Mouse (Mus musculus) limb, embryonic 10.5 days (tissue): ENCODE results near the gene Baz1b. TPM values are rescaled to one million over a fixed set of nuclear protein-coding genes. Genes with fewer than 3 reads are reported as not detected.
"Not testable (repeated sequence)": the region's sequence is repeated elsewhere in the genome, so short reads cannot be mapped to it uniquely, and the experiment has no call there.

Source experiments
- DNase-seq: peaks from one replicate; pipeline ENCODE4 v3.0.0-alpha.2; 2017; ENCODE audit warnings: low spot score
- H3K27ac ChIP-seq: fragments of 300-500 bp; sonication (generic); 2 replicates; pipeline ENCODE4 v1.5.1; 2016; ENCODE audit warnings: mild to moderate bottlenecking
- H3K27me3 ChIP-seq: fragments of 300-500 bp; sonication (generic); 2 replicates; pipeline ENCODE4 v1.6.1; 2016; ENCODE audit warnings: low read depth, mild to moderate bottlenecking; ENCODE audit not compliant: poor library complexity, severe bottlenecking
- H3K36me3 ChIP-seq: fragments of 300-500 bp; sonication (generic); 2 replicates; pipeline ENCODE4 v1.6.1; 2016; ENCODE audit warnings: mild to moderate bottlenecking, moderate library complexity
- H3K4me1 ChIP-seq: fragments of 300-500 bp; sonication (generic); 2 replicates; pipeline ENCODE4 v1.6.1; 2016
- H3K4me3 ChIP-seq: fragments of 300-500 bp; sonication (generic); 2 replicates; pipeline ENCODE4 v1.5.1; 2016; ENCODE audit warnings: mild to moderate bottlenecking, moderate library complexity
- H3K9me3 ChIP-seq: fragments of 300-500 bp; sonication (generic); replicated peaks from 2 replicates; pipeline ENCODE4 v1.6.1; 2016; ENCODE audit warnings: mild to moderate bottlenecking
- WGBS: fragments of 180-500 bp; shearing (Covaris S2); methylation state at CpG from one replicate; pipeline ENCODE4 v1.1.7; 2016; 5-methylcytosine and 5-hydroxymethylcytosine counted together
- polyA plus RNA-seq: library from polyadenylated mRNA; unstranded; fragments of >200 nt; fragmentation: Nextera tagmentation; extraction: Ambion mirVana; gene quantifications from 2 replicates; pipeline ENCODE4 v1.2.1, GENCODE M21; 2016

Baz1b gene
- polyA plus RNA-seq, 1 experiment from 2014 or later: 68.3 TPM

- Histone ChIP-seq H3K4me3 (no peak overlapping the region), H3K36me3 (peaks cover 100% of the 10 kb centered on the region), H3K27ac (no peak overlapping the region), H3K9me3 (no peaks in the 10 kb centered on the region), H3K4me1 (no peaks in the 10 kb centered on the region), H3K27me3 (no peaks in the 10 kb centered on the region)
- no peak for DNase-seq
Measured at GRCm38 (mm10) chr5:135220941-135221340, 33.9 kb downstream of the Baz1b start.

DNA sequence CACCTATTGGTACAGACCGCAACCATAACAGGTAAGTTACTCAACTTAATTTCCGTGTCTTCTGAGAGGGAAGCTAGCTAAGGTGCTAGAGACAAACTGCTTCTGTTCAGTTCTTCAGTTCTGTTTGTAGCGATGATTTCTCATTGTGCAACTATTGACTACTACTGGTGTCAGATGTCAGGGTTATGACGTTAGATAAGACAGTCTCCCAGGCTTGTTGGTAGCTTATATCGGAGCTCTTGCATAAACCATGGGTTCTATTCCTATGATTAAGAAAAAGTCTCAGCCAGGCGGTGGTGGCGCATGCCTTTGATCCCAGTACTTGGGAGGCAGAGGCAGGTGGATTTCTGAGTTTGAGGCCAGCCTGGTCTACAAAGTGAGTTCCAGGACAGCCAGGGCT lies 35.0 kb downstream of the Baz1b start:
- Histone ChIP-seq H3K36me3 (peaks cover 100% of the 10 kb centered on the region), H3K4me1 (no peaks in the 10 kb centered on the region), H3K27ac (no peak overlapping the region), H3K4me3 (no peak overlapping the region), H3K9me3 (no peaks in the 10 kb centered on the region), H3K27me3 (no peaks in the 10 kb centered on the region)
- 97% methylated on average over 7 of the region's 7 CpGs for WGBS
- no peak for DNase-seq

GRCm38 (mm10) chr5:135224169-135224568 lies 37.1 kb downstream of the Baz1b start:
- H3K27me3 ChIP-seq: no peaks in the 10 kb centered on the region
- no peak overlapping the region for H3K27ac ChIP-seq
- peaks cover 100% of the 10 kb centered on the region for H3K36me3 ChIP-seq
- H3K4me3 ChIP-seq: no peak overlapping the region
- H3K9me3 ChIP-seq: no peaks in the 10 kb centered on the region
- H3K4me1 ChIP-seq: no peaks in the 10 kb centered on the region
- 95% methylated on average over 3 of the region's 3 CpGs for WGBS
- no peak for DNase-seq

DNA sequence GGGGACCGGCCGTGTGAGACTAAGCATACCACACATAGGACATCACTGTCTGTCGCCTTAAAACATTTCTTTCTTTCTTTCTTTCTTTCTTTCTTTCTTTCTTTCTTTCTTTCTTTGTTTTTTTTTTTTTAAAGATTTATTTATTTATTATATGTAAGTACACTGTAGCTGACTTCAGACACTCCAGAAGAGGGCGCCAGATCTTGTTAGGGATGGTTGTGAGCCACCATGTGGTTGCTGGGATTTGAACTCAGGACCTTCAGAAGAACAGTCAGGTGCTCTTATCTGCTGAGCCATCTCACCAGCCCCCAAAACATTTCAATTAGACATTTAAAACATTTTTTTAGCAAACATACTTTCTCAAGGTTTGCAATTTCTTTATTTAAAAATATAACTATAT lies 38.8 kb downstream of the Baz1b start:
- not testable (repeated sequence) for H3K27me3 ChIP-seq, H3K4me3 ChIP-seq, H3K27ac ChIP-seq, DNase-seq, H3K9me3 ChIP-seq, H3K4me1 ChIP-seq
- 94% methylated on average over 4 of the region's 4 CpGs for WGBS
- H3K36me3 ChIP-seq: peaks cover 98% of the 10 kb centered on the region

DNA sequence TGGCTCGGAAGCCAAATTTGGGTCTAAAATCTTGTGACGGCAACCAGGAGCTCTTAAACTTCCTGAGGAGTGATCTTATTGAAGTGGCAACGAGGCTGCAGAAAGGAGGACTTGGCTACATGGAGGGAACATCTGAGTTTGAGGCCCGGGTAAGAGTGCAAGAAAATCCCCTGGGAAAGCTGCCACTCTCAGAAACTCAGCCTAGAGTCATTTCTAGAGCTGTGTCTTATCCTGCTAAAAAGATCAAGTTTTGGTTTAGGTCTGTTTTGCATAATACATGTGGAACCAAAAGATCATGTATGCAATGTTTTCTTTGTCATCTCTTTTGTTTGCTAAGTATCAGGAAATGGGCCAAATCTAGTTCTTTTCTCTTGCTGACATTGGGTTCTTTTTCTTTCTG lies 43.1 kb downstream of the Baz1b start:
- Histone ChIP-seq H3K9me3 (no peaks in the 10 kb centered on the region), H3K27ac (no peak overlapping the region), H3K4me1 (no peaks in the 10 kb centered on the region), H3K36me3 (peaks cover 97% of the 10 kb centered on the region), H3K4me3 (no peak overlapping the region), H3K27me3 (no peaks in the 10 kb centered on the region)
- WGBS: 90% methylated on average over 4 of the region's 4 CpGs
- no peak for DNase-seq

DNA sequence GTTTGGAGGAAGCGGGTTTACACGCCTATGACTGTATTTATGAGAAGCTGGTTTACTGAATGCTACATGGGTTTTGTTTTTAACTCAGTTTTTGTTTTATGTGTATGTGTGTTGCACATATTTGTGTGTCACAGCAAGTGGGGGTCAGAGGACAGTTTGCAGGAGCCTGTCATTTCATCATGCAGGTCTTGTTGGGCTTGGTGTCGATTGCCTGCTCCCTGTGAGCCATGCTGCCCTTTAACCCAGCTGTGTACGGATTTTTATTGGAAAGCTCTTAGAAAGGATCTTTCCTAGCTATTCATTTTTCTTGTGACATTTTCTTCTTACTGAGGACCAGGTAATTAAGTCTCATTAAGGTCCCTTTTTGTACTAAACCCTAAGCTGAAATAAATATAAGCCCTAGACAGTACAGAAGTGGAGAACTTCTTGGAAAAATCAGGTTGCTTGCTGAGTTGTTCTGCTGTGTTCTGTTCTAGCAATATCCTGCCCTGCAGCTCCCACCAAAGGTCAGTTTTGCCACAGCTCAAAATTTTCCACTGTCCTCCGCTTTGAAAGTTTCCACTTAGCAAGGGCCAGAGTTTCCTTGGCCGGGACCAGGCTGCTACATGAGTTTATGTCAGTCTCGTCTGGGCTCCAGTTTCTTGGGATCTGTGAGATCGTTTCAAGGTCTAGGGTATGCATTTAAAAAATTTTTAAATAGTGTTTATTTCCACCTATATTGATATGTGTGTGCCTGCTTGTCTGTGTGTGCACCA lies 46.3 kb downstream of the Baz1b start:
- WGBS: 92% methylated on average over 8 of the region's 8 CpGs
- no peaks in the 10 kb centered on the region for H3K4me1 ChIP-seq
- no peaks in the 10 kb centered on the region for H3K9me3 ChIP-seq
- H3K4me3 ChIP-seq: no peak overlapping the region
- H3K27ac ChIP-seq: no peak overlapping the region
- H3K27me3 ChIP-seq: no peaks in the 10 kb centered on the region
- no peak for DNase-seq
- H3K36me3 ChIP-seq: peaks cover 97% of the 10 kb centered on the region

DNA sequence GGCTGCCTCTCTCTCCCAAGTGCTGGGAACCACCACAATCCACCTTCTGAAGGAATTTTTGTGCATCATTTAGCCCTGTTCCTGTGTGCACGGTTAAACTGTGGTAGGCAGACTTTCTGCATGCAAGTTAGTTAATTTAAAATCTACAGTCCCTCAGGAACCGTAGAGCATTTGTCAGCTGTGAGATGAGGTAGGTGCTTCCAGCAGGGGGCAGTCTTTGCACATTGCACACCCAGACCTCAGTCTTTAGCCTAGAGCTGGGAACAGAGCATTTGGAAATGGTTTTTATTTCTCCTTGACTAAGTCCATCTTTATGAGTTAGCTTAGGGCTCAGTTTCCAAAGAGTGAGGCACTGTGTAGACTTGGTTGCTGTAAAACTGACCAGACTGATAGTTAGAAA lies 49.5 kb downstream of the Baz1b start:
- 58% methylated on average over 2 of the region's 2 CpGs for WGBS
- Histone ChIP-seq H3K4me1 (no peaks in the 10 kb centered on the region), H3K9me3 (no peaks in the 10 kb centered on the region), H3K27me3 (no peaks in the 10 kb centered on the region), H3K4me3 (no peak overlapping the region), H3K27ac (no peak overlapping the region), H3K36me3 (peaks cover 100% of the 10 kb centered on the region)
- peak; percentile 72 for DNase-seq

- H3K27me3 ChIP-seq: no peaks in the 10 kb centered on the region
- no peak overlapping the region for H3K27ac ChIP-seq
- no peak for DNase-seq
- H3K4me1 ChIP-seq: no peaks in the 10 kb centered on the region
- H3K9me3 ChIP-seq: no peaks in the 10 kb centered on the region
- H3K36me3 ChIP-seq: peaks cover 100% of the 10 kb centered on the region
- no peak overlapping the region for H3K4me3 ChIP-seq
- 83% methylated on average over 2 of the region's 2 CpGs for WGBS
Measured at GRCm38 (mm10) chr5:135238832-135239231, 51.8 kb downstream of the Baz1b start.

GRCm38 (mm10) chr5:135241474-135241873 lies 54.4 kb downstream of the Baz1b start:
- Histone ChIP-seq H3K9me3 (no peaks in the 10 kb centered on the region), H3K4me3 (no peak overlapping the region), H3K27me3 (no peaks in the 10 kb centered on the region), H3K36me3 (peaks cover 100% of the 10 kb centered on the region), H3K27ac (no peak overlapping the region), H3K4me1 (no peaks in the 10 kb centered on the region)
- 85% methylated on average over 1 of the region's 1 CpGs for WGBS
- DNase-seq: no peak

DNA sequence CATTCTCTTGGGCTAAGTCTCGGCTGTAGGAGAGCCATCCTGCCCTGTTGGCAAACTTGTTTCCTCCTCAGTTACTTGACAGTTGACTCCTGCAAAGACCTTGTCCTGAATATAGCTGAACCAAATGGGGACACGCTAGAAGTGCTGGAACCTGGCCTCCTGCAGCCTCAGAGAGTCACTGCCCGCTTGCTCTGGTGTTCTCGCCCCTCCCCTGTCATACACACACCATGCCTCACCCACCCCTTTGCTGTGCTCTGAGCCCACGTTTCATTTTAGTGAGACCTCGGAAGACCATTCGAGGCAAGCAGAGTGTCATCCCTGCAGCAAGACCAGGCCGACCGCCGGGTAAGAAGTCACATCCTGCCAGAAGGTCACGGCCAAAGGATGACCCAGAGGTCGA lies 55.1 kb downstream of the Baz1b start:
- 88% methylated on average over 12 of the region's 12 CpGs for WGBS

DNA sequence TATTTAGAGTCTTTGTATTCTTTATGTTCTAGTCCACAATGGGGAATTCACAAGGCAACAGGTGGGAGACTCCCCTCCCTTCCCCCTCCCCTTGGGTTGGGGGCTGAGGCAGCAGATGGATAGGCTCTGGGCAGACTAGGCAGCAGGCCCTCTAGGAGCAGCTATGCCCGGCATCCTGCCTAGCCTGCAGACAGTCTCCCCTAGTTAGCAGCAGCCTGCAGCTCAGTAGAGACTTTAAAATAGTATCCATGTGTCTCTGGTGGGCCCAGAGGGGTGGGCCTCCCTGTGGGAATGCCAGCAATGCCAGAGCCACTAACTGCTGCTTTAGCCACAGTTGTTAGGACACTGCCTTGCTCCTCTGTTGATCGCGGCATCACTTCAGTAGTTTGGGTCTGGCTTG lies 55.5 kb downstream of the Baz1b start:
- no peak for DNase-seq
- no peaks in the 10 kb centered on the region for H3K4me1 ChIP-seq
- WGBS: 94% methylated on average over 3 of the region's 3 CpGs
- no peak overlapping the region for H3K4me3 ChIP-seq
- H3K36me3 ChIP-seq: peaks cover 98% of the 10 kb centered on the region
- H3K27ac ChIP-seq: no peak overlapping the region
- no peaks in the 10 kb centered on the region for H3K9me3 ChIP-seq
- peaks cover 4% of the 10 kb centered on the region for H3K27me3 ChIP-seq

More for the DNA sequence above, 55.1 kb downstream of the Baz1b start:
- Histone ChIP-seq H3K36me3 (peaks cover 99% of the 10 kb centered on the region), H3K9me3 (no peaks in the 10 kb centered on the region), H3K4me1 (no peaks in the 10 kb centered on the region), H3K27me3 (no peaks in the 10 kb centered on the region), H3K27ac (no peak overlapping the region), H3K4me3 (no peak overlapping the region)
- no peak for DNase-seq

DNA sequence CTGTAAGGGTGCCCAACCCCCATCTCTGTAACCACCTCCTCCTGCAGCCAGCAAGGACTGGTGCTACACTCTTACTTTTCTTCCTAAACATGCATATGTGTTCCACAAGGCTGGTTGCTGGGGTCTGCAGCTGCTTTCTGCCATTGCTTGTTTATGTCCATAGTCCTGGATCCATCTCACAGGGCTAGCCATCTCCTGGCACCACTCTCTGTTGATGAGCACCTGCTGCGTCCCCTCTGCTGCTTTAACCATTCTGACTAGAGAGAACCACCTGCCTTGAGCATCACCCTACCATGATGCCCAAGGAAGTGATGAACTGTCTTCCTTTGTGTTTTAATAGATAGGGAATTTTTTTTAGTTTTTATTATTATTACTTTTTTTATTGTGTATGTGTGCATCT lies 56.1 kb downstream of the Baz1b start:
- DNase-seq: no peak
- H3K27ac ChIP-seq: no peak overlapping the region
- 97% methylated on average over 1 of the region's 1 CpGs for WGBS
- H3K36me3 ChIP-seq: peaks cover 92% of the 10 kb centered on the region
- H3K9me3 ChIP-seq: no peaks in the 10 kb centered on the region
- H3K4me1 ChIP-seq: no peaks in the 10 kb centered on the region
- no peak overlapping the region for H3K4me3 ChIP-seq
- H3K27me3 ChIP-seq: peaks cover 10% of the 10 kb centered on the region

DNA sequence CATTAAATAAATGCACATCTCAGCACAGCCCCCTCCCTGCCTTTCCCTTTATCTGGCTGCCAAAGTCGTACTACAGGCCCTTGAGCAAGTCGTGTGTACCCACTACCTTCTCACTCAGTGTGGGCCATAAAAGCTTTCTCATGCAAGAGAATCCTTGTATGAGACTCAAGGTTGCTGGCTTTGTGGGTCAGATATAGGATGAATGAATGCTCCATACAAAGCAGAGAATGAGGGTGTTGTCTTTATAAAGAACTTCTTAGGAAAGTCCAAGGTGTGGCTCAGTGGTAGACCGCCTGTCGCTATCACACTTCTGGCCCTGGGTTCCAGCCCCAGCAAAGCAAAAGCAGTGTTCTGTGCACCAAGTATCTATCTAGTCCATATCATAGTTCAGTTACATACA lies 59.5 kb downstream of the Baz1b start:
- Histone ChIP-seq H3K36me3 (peaks cover 59% of the 10 kb centered on the region), H3K27me3 (peaks cover 39% of the 10 kb centered on the region), H3K4me1 (peaks cover 20% of the 10 kb centered on the region), H3K4me3 (no peak overlapping the region), H3K9me3 (no peaks in the 10 kb centered on the region), H3K27ac (no peak overlapping the region)
- WGBS: 79% methylated on average over 4 of the region's 4 CpGs
- DNase-seq: no peak

DNA sequence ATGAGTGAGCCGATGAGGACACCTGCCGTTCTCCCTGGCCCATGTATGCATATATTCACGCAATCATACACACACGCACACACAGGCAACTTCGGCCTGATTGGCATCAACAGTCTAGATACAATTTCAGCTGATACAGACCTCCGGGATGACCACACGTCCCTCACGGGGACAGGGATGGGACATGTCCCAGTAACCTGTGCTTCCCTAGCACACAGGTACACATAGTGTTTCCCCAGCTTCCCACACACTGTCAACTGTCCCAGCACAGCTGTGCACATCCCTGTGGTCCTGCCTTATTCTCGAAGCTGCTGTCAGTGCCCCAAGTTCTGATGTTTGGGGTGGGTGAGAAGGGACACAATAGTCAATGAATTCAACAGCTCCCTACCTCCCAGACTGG lies 60.3 kb downstream of the Baz1b start:
- no peak overlapping the region for H3K4me3 ChIP-seq
- no peak for DNase-seq
- no peaks in the 10 kb centered on the region for H3K9me3 ChIP-seq
- H3K4me1 ChIP-seq: peaks cover 20% of the 10 kb centered on the region
- H3K27me3 ChIP-seq: peaks cover 44% of the 10 kb centered on the region
- WGBS: 80% methylated on average over 9 of the region's 9 CpGs
- H3K27ac ChIP-seq: no peak overlapping the region
- peaks cover 50% of the 10 kb centered on the region for H3K36me3 ChIP-seq
